Mouse (Mus musculus): ENCODE data around the gene Pnliprp1. TPM values are rescaled to one million over a fixed set of nuclear protein-coding genes. Genes with fewer than 3 reads are reported as not detected.

The Pnliprp1 gene
- total RNA-seq, 4 experiments from 2014 or later: not detected

- no peak for DNase-seq (ENCODE audit: low spot score in 2 of 2)
These were observed 47.8 kb downstream of the Pnliprp1 start for GRCm38 (mm10) chr19:58776461-58776860.

DNA sequence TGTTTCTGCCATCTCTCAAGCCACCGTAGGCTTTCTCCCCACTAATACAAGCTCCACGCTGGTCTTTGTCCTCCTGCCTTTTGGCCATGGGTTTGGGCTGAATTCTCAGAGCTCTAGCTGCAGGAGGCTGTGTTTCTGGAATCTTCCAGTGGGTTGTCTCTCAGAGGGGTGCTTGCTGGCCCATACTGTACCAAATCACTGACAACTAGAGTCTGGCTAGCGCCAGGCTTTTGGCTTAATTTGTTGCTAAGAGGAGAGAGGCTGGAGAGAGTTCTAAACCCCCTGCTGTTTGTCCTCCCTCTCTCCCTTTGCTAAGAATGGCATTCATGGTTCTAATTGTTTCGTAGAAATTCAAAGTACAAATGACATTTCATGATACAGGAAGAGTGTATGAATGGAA lies 52.9 kb downstream of the Pnliprp1 start:
- DNase-seq (ENCODE audit: low spot score in 2 of 2): no peak

GRCm38 (mm10) chr19:58783938-58784337 lies 55.3 kb downstream of the Pnliprp1 start:
- DNase-seq (ENCODE audit: low spot score in 2 of 2): no peak

- no peak for DNase-seq (ENCODE audit: low spot score in 2 of 2)
These were observed 60.5 kb downstream of the Pnliprp1 start for GRCm38 (mm10) chr19:58789194-58789593.

Other genes starting within 250 kb of the Pnliprp1 start
- gene Ccdc172, start 216.9 kb upstream of the Pnliprp1 start, total RNA-seq (2022): not detected
- gene Pnlip, start 76.4 kb upstream of the Pnliprp1 start, total RNA-seq (2022): not detected
- gene Pnliprp2, start 30.8 kb downstream of the Pnliprp1 start, total RNA-seq (2022): not detected
- not detected for gene 1700019N19Rik, start 65.6 kb downstream of the Pnliprp1 start, total RNA-seq (2022)
- gene Eno4, start 214.5 kb downstream of the Pnliprp1 start, total RNA-seq (2022): not detected
- 1 to 10 TPM; 1.7 to 4.2 (median 3.6) TPM for gene Hspa12a, start 214.8 kb downstream of the Pnliprp1 start, total RNA-seq (2022)